Mouse (Mus musculus): Measurements from ENCODE around the gene Ptgfrn. TPM values are rescaled to one million over a fixed set of nuclear protein-coding genes. Genes with fewer than 3 reads are reported as not detected.
A peak's percentile ranks its signal among the peaks of the same experiment; 100 is the strongest.

Gene Ptgfrn
- polyA plus RNA-seq, 1 experiment from 2014 or later, result 3.5 TPM

DNA sequence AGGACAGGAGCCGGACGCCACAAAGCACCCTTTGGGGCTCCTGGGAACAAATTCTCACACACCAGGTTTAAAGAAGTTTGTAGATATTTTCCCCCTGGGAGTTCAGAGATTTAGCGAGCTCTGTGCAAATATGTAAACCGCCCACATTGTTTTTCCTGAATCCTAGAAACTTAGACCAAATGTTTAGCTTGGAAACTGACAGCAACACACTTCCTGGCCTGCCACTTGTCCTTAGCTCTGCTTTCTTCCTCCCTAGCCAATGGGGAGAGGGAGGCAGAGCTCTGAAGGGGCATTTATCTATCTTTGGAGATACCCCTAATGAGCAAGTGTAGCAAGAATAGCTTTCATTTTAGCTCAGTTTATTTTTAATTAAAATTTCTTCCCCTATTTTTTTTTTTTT lies 94.8 kb downstream of the Ptgfrn start:
- 69% methylated on average over 4 of the region's 4 CpGs for WGBS
- Histone ChIP-seq H3K27me3 (ENCODE audit: control insufficient read depth, insufficient read depth, low read length) (no peaks in the 10 kb centered on the region), H3K27ac (ENCODE audit: low read depth, low read length) (0 out of 2 replicates have a peak overlapping the region, but pooled peaks have one; percentile 24), H3K4me1 (replicated peaks; ENCODE audit: control insufficient read depth, insufficient read depth, low read length) (no peaks in the 10 kb centered on the region), H3K4me2 (replicated peaks; ENCODE audit: low read depth, low read length) (no peak overlapping the region), H3K9ac (ENCODE audit: low read depth, low read length) (no peak overlapping the region), H3K4me3 (ENCODE audit: low read depth, low read length) (no peak overlapping the region), H3K9me3 (ENCODE audit: control insufficient read depth, low read length) (no peaks in the 10 kb centered on the region), H3K36me3 (ENCODE audit: control insufficient read depth, insufficient read depth, low read length) (no peaks in the 10 kb centered on the region)
- no peak for DNase-seq (ENCODE audit: low spot score)
- no peak for ATAC-seq (ENCODE audit: low FRiP score)

- 92% methylated on average over 3 of the region's 3 CpGs for WGBS
- no peak for DNase-seq (ENCODE audit: low spot score)
- no peak for ATAC-seq (ENCODE audit: low FRiP score)
These were observed 96.5 kb downstream of the Ptgfrn start for GRCm38 (mm10) chr3:101013536-101013935.

GRCm38 (mm10) chr3:101013005-101013404 lies 97.1 kb downstream of the Ptgfrn start:
- Histone ChIP-seq H3K27me3 (ENCODE audit: control insufficient read depth, insufficient read depth, low read length) (no peaks in the 10 kb centered on the region), H3K4me1 (replicated peaks; ENCODE audit: control insufficient read depth, insufficient read depth, low read length) (no peaks in the 10 kb centered on the region), H3K9me3 (ENCODE audit: control insufficient read depth, low read length) (no peaks in the 10 kb centered on the region), H3K27ac (ENCODE audit: low read depth, low read length) (no peak overlapping the region), H3K9ac (ENCODE audit: low read depth, low read length) (no peak overlapping the region), H3K4me2 (replicated peaks; ENCODE audit: low read depth, low read length) (no peak overlapping the region), H3K36me3 (ENCODE audit: control insufficient read depth, insufficient read depth, low read length) (no peaks in the 10 kb centered on the region), H3K4me3 (ENCODE audit: low read depth, low read length) (no peak overlapping the region)
- no peak for ATAC-seq (ENCODE audit: low FRiP score)
- no peak for DNase-seq (ENCODE audit: low spot score)
- WGBS, result 94% methylated on average over 10 of the region's 10 CpGs

More at GRCm38 (mm10) chr3:101013536-101013935, 96.5 kb downstream of the Ptgfrn start:
- Histone ChIP-seq H3K27me3 (ENCODE audit: control insufficient read depth, insufficient read depth, low read length) (no peaks in the 10 kb centered on the region), H3K27ac (ENCODE audit: low read depth, low read length) (no peak overlapping the region), H3K4me1 (replicated peaks; ENCODE audit: control insufficient read depth, insufficient read depth, low read length) (no peaks in the 10 kb centered on the region), H3K4me2 (replicated peaks; ENCODE audit: low read depth, low read length) (no peak overlapping the region), H3K4me3 (ENCODE audit: low read depth, low read length) (no peak overlapping the region), H3K9me3 (ENCODE audit: control insufficient read depth, low read length) (no peaks in the 10 kb centered on the region), H3K36me3 (ENCODE audit: control insufficient read depth, insufficient read depth, low read length) (no peaks in the 10 kb centered on the region), H3K9ac (ENCODE audit: low read depth, low read length) (no peak overlapping the region)

DNA sequence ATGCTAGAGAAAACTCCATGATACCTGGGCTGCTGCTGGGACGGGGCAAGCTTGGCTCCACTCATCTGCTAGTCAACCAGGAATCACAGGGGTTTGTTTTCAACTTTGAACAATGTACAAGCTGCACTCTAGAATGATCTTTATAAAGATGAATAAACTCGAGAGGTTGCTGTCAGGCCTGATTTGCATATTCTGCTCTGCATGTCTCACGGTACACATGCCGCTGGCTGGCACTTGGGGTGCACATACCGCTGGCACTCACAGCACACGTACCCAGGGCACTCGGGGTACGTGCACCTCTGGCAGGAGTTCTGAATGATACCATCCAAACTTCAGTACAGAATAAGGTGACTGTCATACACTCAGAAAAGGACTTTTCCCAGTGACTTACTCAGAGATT lies 97.5 kb downstream of the Ptgfrn start:
- 83% methylated on average over 8 of the region's 8 CpGs for WGBS
- Histone ChIP-seq H3K27ac (ENCODE audit: low read depth, low read length) (no peak overlapping the region), H3K4me1 (replicated peaks; ENCODE audit: control insufficient read depth, insufficient read depth, low read length) (no peaks in the 10 kb centered on the region), H3K27me3 (ENCODE audit: control insufficient read depth, insufficient read depth, low read length) (no peaks in the 10 kb centered on the region), H3K4me2 (replicated peaks; ENCODE audit: low read depth, low read length) (no peak overlapping the region), H3K9ac (ENCODE audit: low read depth, low read length) (no peak overlapping the region), H3K9me3 (ENCODE audit: control insufficient read depth, low read length) (no peaks in the 10 kb centered on the region), H3K4me3 (ENCODE audit: low read depth, low read length) (no peak overlapping the region), H3K36me3 (ENCODE audit: control insufficient read depth, insufficient read depth, low read length) (no peaks in the 10 kb centered on the region)
- ATAC-seq (ENCODE audit: low FRiP score), result no peak
- DNase-seq (ENCODE audit: low spot score), result no peak

- Histone ChIP-seq H3K4me1 (replicated peaks; ENCODE audit: control insufficient read depth, insufficient read depth, low read length) (no peaks in the 10 kb centered on the region), H3K9ac (ENCODE audit: low read depth, low read length) (no peak overlapping the region), H3K36me3 (ENCODE audit: control insufficient read depth, insufficient read depth, low read length) (no peaks in the 10 kb centered on the region), H3K27ac (ENCODE audit: low read depth, low read length) (no peak overlapping the region), H3K27me3 (ENCODE audit: control insufficient read depth, insufficient read depth, low read length) (no peaks in the 10 kb centered on the region), H3K4me2 (replicated peaks; ENCODE audit: low read depth, low read length) (no peak overlapping the region), H3K4me3 (ENCODE audit: low read depth, low read length) (no peak overlapping the region), H3K9me3 (ENCODE audit: control insufficient read depth, low read length) (no peaks in the 10 kb centered on the region)
- no peak for ATAC-seq (ENCODE audit: low FRiP score)
- 71% methylated on average over 10 of the region's 10 CpGs for WGBS
- DNase-seq (ENCODE audit: low spot score), result no peak
These were observed 97.9 kb downstream of the Ptgfrn start for GRCm38 (mm10) chr3:101012131-101012571.

DNA sequence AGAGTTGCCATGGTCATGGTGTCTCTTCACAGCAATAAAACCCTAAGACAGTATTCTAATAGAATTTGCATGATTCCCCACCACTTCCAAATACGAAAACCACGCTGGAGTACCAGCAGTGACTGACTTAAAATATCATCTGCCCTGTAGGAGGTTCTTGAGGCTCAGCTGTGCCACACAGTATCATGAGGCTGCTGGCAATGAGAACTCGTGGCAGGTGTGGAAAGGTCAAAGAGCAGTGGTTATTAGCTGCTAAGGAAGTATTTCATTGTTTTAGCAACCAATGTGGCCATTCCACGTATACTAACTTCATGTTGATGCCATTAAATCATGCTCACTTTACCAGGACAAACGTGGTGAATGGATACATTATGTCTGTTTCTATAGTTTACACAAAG lies 98.9 kb downstream of the Ptgfrn start:
- ATAC-seq (ENCODE audit: low FRiP score) (no peak), DNase-seq (ENCODE audit: low spot score) (no peak)
- H3K9ac ChIP-seq (ENCODE audit: low read depth, low read length), result no peak overlapping the region
- no peak overlapping the region for H3K27ac ChIP-seq (ENCODE audit: low read depth, low read length)
- no peaks in the 10 kb centered on the region for H3K4me1 ChIP-seq (replicated peaks; ENCODE audit: control insufficient read depth, insufficient read depth, low read length)
- no peaks in the 10 kb centered on the region for H3K36me3 ChIP-seq (ENCODE audit: control insufficient read depth, insufficient read depth, low read length)
- H3K4me3 ChIP-seq (ENCODE audit: low read depth, low read length), result no peak overlapping the region
- 67% methylated on average over 5 of the region's 5 CpGs for WGBS
- no peak overlapping the region for H3K4me2 ChIP-seq (replicated peaks; ENCODE audit: low read depth, low read length)
- no peaks in the 10 kb centered on the region for H3K27me3 ChIP-seq (ENCODE audit: control insufficient read depth, insufficient read depth, low read length)
- no peaks in the 10 kb centered on the region for H3K9me3 ChIP-seq (ENCODE audit: control insufficient read depth, low read length)

- H3K36me3 ChIP-seq (ENCODE audit: control insufficient read depth, insufficient read depth, low read length), result no peaks in the 10 kb centered on the region
- H3K4me1 ChIP-seq (replicated peaks; ENCODE audit: control insufficient read depth, insufficient read depth, low read length), result no peaks in the 10 kb centered on the region
- H3K27ac ChIP-seq (ENCODE audit: low read depth, low read length), result no peak overlapping the region
- DNase-seq (ENCODE audit: low spot score) (no peak), ATAC-seq (ENCODE audit: low FRiP score) (no peak)
- WGBS, result 94% methylated on average over 4 of the region's 4 CpGs
- H3K27me3 ChIP-seq (ENCODE audit: control insufficient read depth, insufficient read depth, low read length), result no peaks in the 10 kb centered on the region
- no peak overlapping the region for H3K4me2 ChIP-seq (replicated peaks; ENCODE audit: low read depth, low read length)
- no peak overlapping the region for H3K9ac ChIP-seq (ENCODE audit: low read depth, low read length)
- no peaks in the 10 kb centered on the region for H3K9me3 ChIP-seq (ENCODE audit: control insufficient read depth, low read length)
- no peak overlapping the region for H3K4me3 ChIP-seq (ENCODE audit: low read depth, low read length)
These were observed 99.4 kb downstream of the Ptgfrn start for GRCm38 (mm10) chr3:101010589-101011202.

DNA sequence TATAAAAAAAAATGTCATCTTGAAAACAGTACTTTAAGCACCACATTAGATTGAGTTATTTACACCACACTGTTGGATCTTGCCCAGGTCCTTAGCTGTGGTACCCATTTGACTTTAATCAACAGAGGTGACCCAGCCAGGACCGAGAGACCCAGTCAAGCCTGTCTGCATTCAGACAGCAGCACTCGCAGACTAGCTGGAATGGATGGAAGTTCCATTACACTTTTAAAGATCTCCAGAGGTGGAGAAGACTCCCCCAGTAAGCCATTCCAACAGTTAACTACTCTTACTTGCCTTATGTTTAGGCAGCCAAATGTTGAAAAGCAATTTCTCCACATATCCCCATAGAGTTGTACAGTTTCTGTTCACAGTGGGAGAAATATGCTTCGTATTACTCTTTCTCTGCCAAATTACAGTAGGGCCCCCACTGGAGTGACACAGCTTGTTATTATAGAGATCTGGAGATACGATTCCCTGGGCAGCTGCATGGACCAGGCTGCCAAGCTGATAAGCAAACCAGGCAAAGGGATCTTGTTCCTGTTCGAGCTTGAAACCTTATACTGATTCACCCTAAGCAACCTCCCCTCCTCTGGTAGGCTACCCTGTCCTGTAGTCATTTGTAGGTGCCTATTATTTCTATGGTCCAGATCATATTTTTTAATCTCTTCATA lies 102.8 kb downstream of the Ptgfrn start:
- H3K27ac ChIP-seq (ENCODE audit: low read depth, low read length), result no peak overlapping the region
- 73% methylated on average over 5 of the region's 5 CpGs for WGBS
- ATAC-seq (ENCODE audit: low FRiP score), result no peak
- H3K4me1 ChIP-seq (replicated peaks; ENCODE audit: control insufficient read depth, insufficient read depth, low read length), result no peaks in the 10 kb centered on the region
- H3K4me3 ChIP-seq (ENCODE audit: low read depth, low read length), result no peak overlapping the region
- no peak overlapping the region for H3K4me2 ChIP-seq (replicated peaks; ENCODE audit: low read depth, low read length)
- no peaks in the 10 kb centered on the region for H3K27me3 ChIP-seq (ENCODE audit: control insufficient read depth, insufficient read depth, low read length)
- H3K9ac ChIP-seq (ENCODE audit: low read depth, low read length), result no peak overlapping the region
- H3K36me3 ChIP-seq (ENCODE audit: control insufficient read depth, insufficient read depth, low read length), result no peaks in the 10 kb centered on the region
- no peaks in the 10 kb centered on the region for H3K9me3 ChIP-seq (ENCODE audit: control insufficient read depth, low read length)
- DNase-seq (ENCODE audit: low spot score), result no peak

GRCm38 (mm10) chr3:101005392-101005791 lies 104.7 kb downstream of the Ptgfrn start:
- Histone ChIP-seq H3K9ac (ENCODE audit: low read depth, low read length) (no peak overlapping the region), H3K4me1 (replicated peaks; ENCODE audit: control insufficient read depth, insufficient read depth, low read length) (no peaks in the 10 kb centered on the region), H3K27me3 (ENCODE audit: control insufficient read depth, insufficient read depth, low read length) (no peaks in the 10 kb centered on the region), H3K27ac (ENCODE audit: low read depth, low read length) (no peak overlapping the region), H3K9me3 (ENCODE audit: control insufficient read depth, low read length) (no peaks in the 10 kb centered on the region), H3K4me2 (replicated peaks; ENCODE audit: low read depth, low read length) (no peak overlapping the region), H3K4me3 (ENCODE audit: low read depth, low read length) (no peak overlapping the region), H3K36me3 (ENCODE audit: control insufficient read depth, insufficient read depth, low read length) (no peaks in the 10 kb centered on the region)
- DNase-seq (ENCODE audit: low spot score) (no peak), ATAC-seq (ENCODE audit: low FRiP score) (no peak)
- 92% methylated on average over 6 of the region's 6 CpGs for WGBS

All from hindbrain, embryonic 11.5 days (tissue).